Mouse (Mus musculus): ENCODE measurements around the gene Olfr553.
A peak's percentile ranks its signal among the peaks of the same experiment; 100 is the strongest.
"Not testable (repeated sequence)": the region's sequence is repeated elsewhere in the genome, so short reads cannot be mapped to it uniquely, and the experiment has no call there.

The Olfr553 gene

GRCm38 (mm10) chr7:102618118-102618517 is at the start of gene Olfr553:
TSS of gene Olfr553 (minus strand) at chr7:102618218.
- DNase-seq (ENCODE audit: extremely low spot score): no peak

GRCm38 (mm10) chr7:102665378-102665777 is 47.4 kb upstream of the Olfr553 start:
- DNase-seq (ENCODE audit: extremely low spot score): no peak

GRCm38 (mm10) chr7:102664599-102664998 is 46.6 kb upstream of the Olfr553 start, which contains the start of gene Olfr556:
TSS of gene Olfr556 (plus strand) at chr7:102664899.
- no peak for DNase-seq (ENCODE audit: extremely low spot score)

- no peak for DNase-seq (ENCODE audit: extremely low spot score)
Measured at GRCm38 (mm10) chr7:102658523-102658922, 40.5 kb upstream of the Olfr553 start, which contains the start of gene Olfr555. TSS of gene Olfr555 (plus strand) at chr7:102658823.

- not testable (repeated sequence) for DNase-seq (ENCODE audit: extremely low spot score)
Measured at GRCm38 (mm10) chr7:102644945-102645344, 26.9 kb upstream of the Olfr553 start.

GRCm38 (mm10) chr7:102638132-102638531 is 20.1 kb upstream of the Olfr553 start, which contains the start of gene Olfr554:
TSS of gene Olfr554 (plus strand) at chr7:102638432.
- DNase-seq (ENCODE audit: extremely low spot score): no peak

- peak; percentile 40 for DNase-seq (ENCODE audit: extremely low spot score)
Measured at GRCm38 (mm10) chr7:102636665-102637064, 18.6 kb upstream of the Olfr553 start.

- not testable (repeated sequence) for DNase-seq (ENCODE audit: extremely low spot score)
Measured at GRCm38 (mm10) chr7:102620368-102620767, 2.4 kb upstream of the Olfr553 start.

GRCm38 (mm10) chr7:102619608-102620007 is 1.6 kb upstream of the Olfr553 start:
- DNase-seq (ENCODE audit: extremely low spot score): no peak

GRCm38 (mm10) chr7:102597378-102598031 is 20.5 kb downstream of the Olfr553 start, which contains the start of gene Olfr552:
TSS of gene Olfr552 (plus strand) at chr7:102597770.
- DNase-seq (ENCODE audit: extremely low spot score): no peak

- DNase-seq (ENCODE audit: extremely low spot score): no peak
Measured at GRCm38 (mm10) chr7:102591786-102592185, 26.2 kb downstream of the Olfr553 start, which contains the start of gene Olfr551. TSS of gene Olfr551 (minus strand) at chr7:102591886.

GRCm38 (mm10) chr7:102575998-102576397 is 42.0 kb downstream of the Olfr553 start:
- DNase-seq (ENCODE audit: extremely low spot score): no peak

- no peak for DNase-seq (ENCODE audit: extremely low spot score)
Measured at GRCm38 (mm10) chr7:102573174-102573830, 44.7 kb downstream of the Olfr553 start.

- no peak for DNase-seq (ENCODE audit: extremely low spot score)
Measured at GRCm38 (mm10) chr7:102571142-102571541, 46.9 kb downstream of the Olfr553 start, which contains the start of gene Olfr550. TSS of gene Olfr550 (plus strand) at chr7:102571442.

GRCm38 (mm10) chr7:102566219-102566618 is 51.8 kb downstream of the Olfr553 start:
- DNase-seq (ENCODE audit: extremely low spot score): no peak

- DNase-seq (ENCODE audit: extremely low spot score): peak; percentile 80
Measured at GRCm38 (mm10) chr7:102564999-102565997, 52.7 kb downstream of the Olfr553 start, which contains the start of gene Trim21. TSS of gene Trim21 (minus strand) at chr7:102565486.
